Mouse (Mus musculus) testis, adult 2 months (tissue): ENCODE results near the gene Arhgef3.

Experiments used
- CTCF ChIP-seq: fragments of 200-500 bp; IDR thresholded peaks from 2 replicates; pipeline ENCODE4 v1.5.1; 2012; ENCODE audit warnings: low read depth, mild to moderate bottlenecking, inconsistent platforms, low read length, moderate library complexity; ENCODE audit not compliant: control insufficient read depth, insufficient read depth, insufficient replicate concordance
- POLR2A ChIP-seq: fragments of 200-500 bp; IDR thresholded peaks from 2 replicates; pipeline ENCODE4 v1.6.1; 2012; ENCODE audit warnings: low read depth, mild to moderate bottlenecking, inconsistent platforms, low read length, moderate library complexity; ENCODE audit not compliant: control insufficient read depth

GRCm38 (mm10) chr14:27123543-27123942, 8.8 kb downstream of the Arhgef3 start:
- no peak for TF ChIP-seq POLR2A
- TF ChIP-seq CTCF = no peak
